Mouse (Mus musculus): ENCODE data around the gene Pdha2.

The Pdha2 gene

DNA sequence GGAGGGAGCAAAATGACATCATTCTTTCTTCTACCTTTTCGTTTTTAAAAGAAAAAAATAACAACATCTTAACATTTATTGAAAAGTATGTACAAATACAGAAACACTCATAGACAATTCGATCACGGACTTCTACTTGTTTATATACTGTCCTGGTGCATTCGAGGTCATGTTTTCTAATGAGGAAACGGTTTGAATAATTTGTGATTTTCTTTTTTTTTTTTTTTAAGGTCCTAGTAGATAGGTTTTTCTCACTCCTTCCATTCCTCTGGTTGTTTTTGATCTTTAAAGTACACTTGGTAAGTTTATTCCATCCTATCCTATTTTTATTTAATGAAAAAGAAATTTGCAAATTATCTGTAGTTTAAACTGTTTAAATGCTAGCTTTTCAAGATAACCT, at the start of gene Pdha2:
TSS of gene Pdha2 (minus strand) at position 101 of the 400 bp plus-strand sequence.
- DNase-seq (ENCODE audit: low spot score in 2 of 2), result no peak

- DNase-seq (ENCODE audit: low spot score in 2 of 2), result no peak
These were observed 48.4 kb upstream of the Pdha2 start for GRCm38 (mm10) chr3:141260518-141260917.

DNA sequence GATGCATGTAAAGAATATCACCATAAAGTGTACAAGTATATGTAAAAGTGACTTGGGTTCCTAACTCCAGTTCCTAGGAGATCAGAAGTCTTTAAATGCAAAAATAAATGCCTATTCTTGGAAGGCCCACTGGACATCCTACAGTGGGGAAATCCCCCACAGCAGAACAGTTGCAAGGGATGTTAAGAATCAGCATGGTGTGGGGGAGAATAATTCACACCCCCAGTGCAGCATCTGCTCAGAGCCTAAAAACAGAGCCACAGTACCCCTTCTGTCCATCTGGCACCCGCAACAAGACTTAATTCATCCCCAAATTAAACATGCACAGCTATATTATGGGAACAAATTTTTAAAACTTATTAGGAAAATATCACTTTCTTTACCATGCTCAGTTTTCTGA, 39.3 kb upstream of the Pdha2 start:
- DNase-seq (ENCODE audit: low spot score in 2 of 2), result no peak

- no peak for DNase-seq (ENCODE audit: low spot score in 2 of 2)
These were observed 32.7 kb upstream of the Pdha2 start for GRCm38 (mm10) chr3:141244725-141245298.

DNA sequence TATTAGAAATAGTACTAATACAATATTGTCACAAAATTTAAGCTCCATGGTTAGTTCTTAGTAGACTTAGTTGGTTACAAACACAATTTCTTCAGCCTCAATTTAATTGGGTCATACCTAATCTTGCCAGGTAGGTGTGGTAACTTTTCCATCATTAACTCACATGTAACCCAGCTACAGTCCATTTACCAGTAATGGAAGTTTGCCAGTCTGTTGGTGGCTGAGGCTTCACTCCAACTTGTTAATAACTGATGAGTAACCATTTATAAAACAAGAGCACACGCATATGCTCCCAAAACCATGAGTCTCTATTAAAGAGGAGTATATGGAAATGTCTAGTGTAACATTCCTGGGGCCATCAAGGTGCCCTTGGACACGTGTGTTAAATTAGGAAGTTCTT, 25.9 kb upstream of the Pdha2 start:
- DNase-seq (ENCODE audit: low spot score in 2 of 2), result no peak

DNA sequence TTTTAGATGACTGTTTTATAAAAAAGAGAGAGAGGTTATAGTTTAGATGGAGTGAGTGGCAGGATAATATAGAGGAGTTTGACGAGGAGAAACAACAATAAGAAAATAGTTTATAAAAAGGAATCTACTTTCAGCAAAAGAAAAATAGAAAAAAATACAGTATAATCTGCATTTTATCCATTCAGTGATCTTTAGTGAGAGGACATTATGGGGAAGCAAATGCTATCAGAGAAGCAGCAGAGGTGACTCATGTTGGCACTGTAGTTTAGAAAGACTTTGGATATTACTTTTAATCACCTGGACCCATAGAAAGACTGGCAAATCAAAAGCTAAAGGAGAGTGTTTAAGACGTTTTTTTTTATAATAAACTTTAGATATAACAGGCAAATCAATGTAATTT, 17.0 kb upstream of the Pdha2 start:
- DNase-seq (ENCODE audit: low spot score in 2 of 2), result no peak

DNA sequence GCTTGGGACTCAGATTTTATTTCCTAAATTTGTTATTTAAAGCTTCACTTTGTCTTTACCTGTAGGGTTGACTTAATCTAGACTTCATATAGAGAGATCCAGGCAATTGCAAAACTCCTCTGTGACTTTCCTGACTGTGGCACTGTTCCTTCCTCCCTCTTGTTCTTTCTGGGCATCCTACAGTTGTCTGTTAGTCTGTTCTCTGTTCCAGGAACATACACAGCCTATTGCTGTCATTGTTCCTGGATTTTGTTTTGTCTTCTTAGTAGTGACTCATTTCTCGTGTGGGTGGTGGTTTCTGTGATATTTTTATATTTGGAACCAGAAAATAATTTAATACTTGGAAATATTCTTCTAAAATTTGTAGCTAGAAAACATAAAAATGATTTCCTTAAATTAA, 10.2 kb upstream of the Pdha2 start:
- DNase-seq (ENCODE audit: low spot score in 2 of 2), result no peak

- no peak for DNase-seq (ENCODE audit: low spot score in 2 of 2)
These were observed 6.4 kb upstream of the Pdha2 start for GRCm38 (mm10) chr3:141218561-141218960.

DNA sequence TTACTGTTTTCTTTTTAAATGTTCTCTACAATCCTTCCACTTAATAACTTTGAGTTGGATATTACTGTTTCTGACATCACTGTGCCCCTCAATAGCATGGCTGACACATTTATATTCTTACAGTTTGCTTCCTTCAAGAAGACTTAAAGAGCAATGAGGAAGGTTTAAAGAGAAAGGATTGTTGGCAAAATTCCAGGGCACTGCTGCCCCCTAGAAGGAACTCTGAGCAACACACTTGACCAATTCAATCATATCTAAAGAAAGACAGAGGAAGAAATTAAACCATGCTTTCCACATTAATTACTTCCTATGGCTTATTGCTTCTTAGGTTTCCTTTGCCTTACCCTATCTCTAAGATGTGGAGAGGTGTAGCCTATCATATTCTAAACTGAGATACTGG, 4.8 kb upstream of the Pdha2 start:
- DNase-seq (ENCODE audit: low spot score in 2 of 2), result no peak

- no peak for DNase-seq (ENCODE audit: low spot score in 2 of 2)
These were observed 4.1 kb upstream of the Pdha2 start for GRCm38 (mm10) chr3:141216237-141216636.

DNA sequence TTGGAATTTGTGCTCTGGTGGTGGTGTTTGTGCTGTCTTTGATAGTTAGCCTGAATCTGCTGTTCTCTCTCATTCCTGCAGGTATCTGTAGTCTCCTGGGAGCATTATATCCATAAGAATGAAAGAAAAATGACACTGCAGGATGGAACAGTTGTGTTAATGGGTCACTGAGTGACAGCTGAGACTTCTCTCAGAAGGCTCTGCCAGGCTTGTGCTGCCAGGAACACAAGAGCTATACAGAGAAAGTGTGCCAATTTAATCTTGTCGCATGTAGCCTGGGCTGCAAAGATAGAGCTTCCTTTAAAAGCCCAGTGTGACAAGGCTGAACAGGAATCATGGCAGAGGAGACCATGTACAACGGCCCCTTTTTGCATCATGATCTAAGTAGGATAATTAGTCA, 2.6 kb upstream of the Pdha2 start:
- no peak for DNase-seq (ENCODE audit: low spot score in 2 of 2)

DNA sequence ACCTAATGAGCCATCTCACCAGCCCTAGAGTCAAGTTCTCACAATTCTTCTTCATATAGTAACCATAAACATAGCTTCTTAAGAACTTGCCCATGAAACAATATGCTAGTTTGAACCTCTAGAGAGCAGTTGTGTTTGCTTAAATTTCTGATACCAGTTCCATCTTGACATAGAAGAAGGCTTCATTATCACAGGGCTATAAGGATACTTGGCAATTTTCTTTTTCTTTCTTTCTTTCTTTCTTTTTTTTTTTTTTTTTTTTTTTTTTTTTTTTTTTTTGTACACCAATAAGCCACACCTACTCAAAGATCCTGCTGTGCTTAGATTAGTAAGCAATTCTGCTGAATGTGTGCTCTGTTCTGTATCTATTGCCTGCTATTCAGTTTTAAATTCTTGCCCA, 2.0 kb upstream of the Pdha2 start:
- no peak for DNase-seq (ENCODE audit: low spot score in 2 of 2)

GRCm38 (mm10) chr3:141211644-141212043, 511 bp downstream of the Pdha2 start:
- DNase-seq (ENCODE audit: low spot score in 2 of 2), result no peak

DNA sequence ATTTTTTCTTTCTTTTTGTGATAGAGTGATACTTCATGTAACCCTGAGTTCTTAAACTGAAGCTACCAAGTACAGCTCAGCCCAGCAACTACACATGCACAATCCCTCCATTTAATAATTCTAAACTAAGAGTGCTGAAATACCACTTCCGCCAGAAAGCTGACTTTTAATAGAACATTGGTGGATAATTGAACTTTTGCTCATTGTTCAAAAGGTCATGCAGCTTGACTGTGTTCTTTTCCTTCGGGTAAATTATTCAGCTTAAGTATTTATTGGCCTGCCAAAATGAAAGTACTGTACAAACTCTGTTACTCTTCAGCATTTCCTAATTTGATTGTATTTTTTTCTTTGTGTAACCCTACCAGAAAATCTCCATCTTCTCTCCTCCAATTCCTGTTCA, 10.4 kb downstream of the Pdha2 start:
- DNase-seq (ENCODE audit: low spot score in 2 of 2), result no peak

- no peak for DNase-seq (ENCODE audit: low spot score in 2 of 2)
These were observed 14.8 kb downstream of the Pdha2 start for GRCm38 (mm10) chr3:141197308-141197861.

- no peak for DNase-seq (ENCODE audit: low spot score in 2 of 2)
These were observed 20.5 kb downstream of the Pdha2 start for GRCm38 (mm10) chr3:141191653-141192052.

DNA sequence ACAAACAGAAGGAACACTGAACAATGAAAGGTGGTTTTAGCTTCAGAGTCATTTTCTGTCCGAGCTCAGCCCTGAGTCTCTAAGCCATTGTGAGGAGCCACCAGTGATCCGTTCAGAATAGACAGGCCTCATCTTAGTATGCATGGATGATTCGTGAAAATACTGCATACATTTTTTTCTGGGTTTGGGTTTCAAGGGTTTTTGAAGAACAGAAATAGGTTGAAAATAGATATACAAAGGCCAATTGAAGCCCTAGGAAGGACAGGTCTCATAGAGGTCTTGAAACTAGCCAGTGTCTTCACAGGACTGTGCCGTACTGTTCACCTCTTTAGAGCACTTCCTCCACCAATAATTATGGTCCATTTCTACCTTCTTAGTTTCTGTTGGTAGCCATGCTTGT, 21.7 kb downstream of the Pdha2 start:
- DNase-seq (ENCODE audit: low spot score in 2 of 2), result no peak

- DNase-seq (ENCODE audit: low spot score in 2 of 2), result no peak
These were observed 51.2 kb downstream of the Pdha2 start for GRCm38 (mm10) chr3:141160986-141161385.
